Mouse (Mus musculus) CH12F3 (cell line): ENCODE measurements around the gene Fam198a.

Experiments
- in situ Hi-C: fragments of 300-500 bp; cut with MboI; formaldehyde crosslinking; loops from 2 replicates; pipeline ENCODE4 v1.14.3; 2020; ENCODE audit warnings: low sequenced_read_pairs

The Fam198a gene

GRCm38 (mm10) chr9:122018782-122019395 lies 68.1 kb downstream of the Fam198a start:
- in situ Hi-C loops = no loop called here

GRCm38 (mm10) chr9:122020321-122020720 lies 69.5 kb downstream of the Fam198a start:
- in situ Hi-C loops = loop anchor here (10.0 kb wide), 1 partner anchor 164 kb away; no protein-coding TSS in a partner anchor

- in situ Hi-C loops = loop anchor here (10.0 kb wide), 1 partner anchor 164 kb away; no protein-coding TSS in a partner anchor
Observed at GRCm38 (mm10) chr9:122021171-122021570, 70.4 kb downstream of the Fam198a start.

GRCm38 (mm10) chr9:122021581-122021980 lies 70.8 kb downstream of the Fam198a start:
- in situ Hi-C loops = loop anchor here (10.0 kb wide), 1 partner anchor 163 kb away; no protein-coding TSS in a partner anchor

- in situ Hi-C loops = loop anchor here (10.0 kb wide), 1 partner anchor 162 kb away; no protein-coding TSS in a partner anchor
Observed at GRCm38 (mm10) chr9:122022776-122023175, 72.0 kb downstream of the Fam198a start.

- in situ Hi-C loops = loop anchor here (10.0 kb wide), 1 partner anchor 161 kb away; no protein-coding TSS in a partner anchor
Observed at GRCm38 (mm10) chr9:122023873-122024272, 73.1 kb downstream of the Fam198a start.

- in situ Hi-C loops = loop anchor here (10.0 kb wide), 1 partner anchor 160 kb away; no protein-coding TSS in a partner anchor
Observed at GRCm38 (mm10) chr9:122024419-122024818, 73.6 kb downstream of the Fam198a start.

- in situ Hi-C loops = loop anchor here (10.0 kb wide), 1 partner anchor 159 kb away; no protein-coding TSS in a partner anchor
Observed at GRCm38 (mm10) chr9:122025855-122026590, 75.2 kb downstream of the Fam198a start.

- in situ Hi-C loops = loop anchor here (10.0 kb wide), 1 partner anchor 158 kb away; no protein-coding TSS in a partner anchor
Observed at GRCm38 (mm10) chr9:122027081-122027913, 76.5 kb downstream of the Fam198a start.

GRCm38 (mm10) chr9:122027914-122028745 lies 77.3 kb downstream of the Fam198a start:
- in situ Hi-C loops = loop anchor here (10.0 kb wide), 1 partner anchor 157 kb away; no protein-coding TSS in a partner anchor

GRCm38 (mm10) chr9:122029765-122030164 lies 79.0 kb downstream of the Fam198a start:
- in situ Hi-C loops = loop anchor here (10.0 kb wide), 1 partner anchor 155 kb away; no protein-coding TSS in a partner anchor
